Mouse (Mus musculus) natural killer cell, adult 2 months (primary cell): ENCODE results near the gene Apol7e.
"Not testable (repeated sequence)": the region's sequence is repeated elsewhere in the genome, so short reads cannot be mapped to it uniquely, and the experiment has no call there.

Source experiments
- DNase-seq, 2 experiments: peaks; one replicate each; pipeline ENCODE4 v3.0.0; 2022; ENCODE audit warnings: low spot score in 2 of 2

Apol7e gene

DNA sequence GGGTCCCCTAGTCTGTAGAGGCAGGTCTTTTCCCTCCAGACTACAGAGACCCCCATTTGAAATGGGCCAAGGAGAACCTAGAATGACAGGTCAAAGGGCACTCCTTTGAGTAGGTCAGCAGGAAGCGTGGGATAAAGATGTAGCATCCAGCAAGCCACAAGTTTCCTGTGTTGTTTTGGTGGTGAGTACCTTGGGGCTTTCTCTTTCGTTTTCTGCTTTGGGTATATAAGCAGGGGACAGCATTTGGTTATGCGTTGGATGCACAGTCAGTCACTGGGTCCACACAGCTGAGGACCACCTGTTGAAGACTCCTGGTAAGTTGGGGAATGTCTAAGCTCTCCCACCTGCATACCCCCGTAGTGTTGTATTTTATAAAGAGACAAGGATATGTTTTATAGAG, at the start of gene Apol7e:
Apol7e (plus strand) TSS at position 202 of the 400 bp plus-strand sequence.
- peak; percentile 27 to 57 for DNase-seq

- DNase-seq, result not testable (repeated sequence)
These were observed 47.5 kb upstream of the Apol7e start for GRCm38 (mm10) chr15:77651143-77651542.

DNA sequence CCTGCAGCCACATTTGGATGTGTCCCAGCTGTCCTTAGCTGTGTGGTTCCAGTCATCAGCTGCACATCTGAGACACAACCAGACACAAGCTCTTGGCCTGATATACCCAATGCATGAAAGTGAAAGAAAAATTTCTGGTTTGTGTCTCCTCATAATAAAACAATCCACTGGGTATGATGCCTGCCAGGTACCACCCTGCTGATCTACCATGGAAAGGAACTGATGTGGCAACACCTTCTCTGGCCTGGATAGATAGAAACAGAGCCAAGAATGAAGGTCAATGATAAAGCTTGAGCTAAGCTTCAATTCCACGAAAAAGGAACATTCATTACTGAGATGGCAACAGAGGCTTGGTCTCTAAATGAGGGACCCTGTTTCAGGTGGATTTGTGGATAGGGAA, 38.9 kb upstream of the Apol7e start:
- DNase-seq, result not testable (repeated sequence)

DNA sequence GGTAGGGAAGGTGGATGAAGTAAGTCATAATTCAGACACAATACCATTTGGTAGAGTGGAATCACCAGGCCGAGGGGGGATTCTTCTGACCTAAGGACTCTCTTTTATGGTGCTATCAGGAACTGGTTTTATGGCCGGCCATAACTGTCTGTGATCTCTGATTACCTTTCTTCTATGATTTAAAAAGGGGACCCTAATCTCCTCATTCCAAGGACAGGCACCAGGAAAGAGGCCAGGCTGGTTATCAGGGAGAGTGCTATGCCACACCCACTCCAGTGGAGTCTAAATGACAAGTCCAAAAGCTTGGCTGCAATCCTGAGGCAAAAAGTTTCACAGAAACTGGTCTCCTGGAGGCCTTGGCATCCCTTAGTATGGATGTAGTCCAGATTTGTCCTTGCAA, 36.8 kb upstream of the Apol7e start:
- DNase-seq, result not testable (repeated sequence)

DNA sequence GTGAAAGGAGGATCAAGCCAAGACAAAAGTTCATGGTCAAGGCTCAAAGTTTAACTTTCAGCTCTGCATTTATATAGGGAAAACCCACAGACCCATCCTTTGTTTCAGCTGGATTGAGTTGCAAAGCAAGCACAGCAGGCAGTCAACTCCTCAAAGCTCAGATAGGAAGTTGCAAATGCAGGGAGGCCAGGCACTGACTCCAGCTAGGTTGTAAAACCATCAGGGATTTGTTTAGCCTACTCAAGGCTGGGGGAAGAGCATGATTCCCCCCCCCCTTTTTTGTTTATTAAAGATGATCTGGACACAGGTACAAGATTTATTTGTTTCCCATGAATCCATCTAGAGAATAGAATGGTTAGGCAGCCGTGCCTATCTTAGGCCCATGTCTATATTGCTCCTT, 24.6 kb upstream of the Apol7e start:
- DNase-seq, result not testable (repeated sequence)

DNA sequence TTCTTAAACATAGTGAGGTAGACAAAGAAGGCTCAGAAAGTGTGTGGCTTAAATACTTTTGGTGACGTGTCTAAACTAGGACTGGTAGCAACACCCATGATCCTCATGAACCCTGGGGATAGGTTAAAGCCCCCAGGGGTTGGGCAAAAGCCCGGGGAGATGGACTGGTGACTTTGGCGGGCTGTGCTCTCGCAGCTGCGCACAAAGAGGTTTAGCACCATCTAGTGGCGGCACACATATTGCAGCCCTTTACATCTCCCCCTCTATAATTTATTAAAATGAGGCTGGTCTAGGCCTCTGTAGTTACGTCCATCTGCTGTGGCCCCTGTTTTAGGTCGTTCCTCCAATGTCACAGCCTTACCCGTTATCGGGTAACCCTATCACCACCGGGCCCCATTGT, 14.7 kb upstream of the Apol7e start:
- DNase-seq, result peak; percentile 31 to 42

- not testable (repeated sequence) for DNase-seq
These were observed 6.9 kb upstream of the Apol7e start for GRCm38 (mm10) chr15:77691532-77692311.

- peak; percentile 32 to 46 for DNase-seq
These were observed 3.9 kb upstream of the Apol7e start for GRCm38 (mm10) chr15:77694687-77695295.

DNA sequence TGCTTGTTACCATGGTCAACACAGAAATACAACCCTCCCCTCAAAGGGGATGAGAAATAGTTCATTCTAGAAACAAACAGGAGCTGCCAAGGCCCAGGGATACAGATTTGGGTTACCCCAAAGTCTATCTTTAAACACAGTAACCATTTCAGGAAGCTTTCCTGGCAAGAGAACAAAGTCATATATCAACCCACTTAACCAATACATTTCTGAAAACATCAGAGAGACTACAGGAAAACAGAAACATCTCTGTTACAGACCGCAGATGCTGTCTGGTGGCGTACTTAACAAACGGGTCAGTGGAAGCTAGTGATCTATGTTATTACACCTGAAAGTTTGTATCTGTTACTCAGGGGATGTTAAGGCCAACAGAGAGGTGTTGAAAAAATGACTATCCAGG, 6.6 kb downstream of the Apol7e start:
- not testable (repeated sequence) for DNase-seq

GRCm38 (mm10) chr15:77708936-77709335, 10.3 kb downstream of the Apol7e start:
- DNase-seq, result not testable (repeated sequence)

GRCm38 (mm10) chr15:77718240-77718639, 19.6 kb downstream of the Apol7e start:
- not testable (repeated sequence) for DNase-seq

DNA sequence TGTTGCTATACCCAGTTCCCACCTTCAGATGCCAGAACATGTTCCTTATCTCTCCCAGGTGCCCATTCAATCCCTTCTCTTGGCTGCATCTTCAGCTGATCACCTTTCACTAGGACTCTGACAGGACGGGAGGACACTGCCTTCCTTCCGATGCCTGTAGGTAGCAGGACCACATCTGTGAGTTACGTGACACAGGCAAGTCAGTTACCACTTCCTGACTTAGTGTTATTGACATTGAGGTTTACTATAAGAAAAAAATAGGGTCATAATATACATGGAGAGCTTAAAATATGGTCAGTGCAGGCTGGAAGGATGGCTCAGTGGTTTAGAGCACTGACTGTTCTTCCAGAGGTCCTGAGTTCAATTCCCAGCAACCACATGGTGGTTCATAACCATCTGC, 22.9 kb downstream of the Apol7e start:
- DNase-seq, result not testable (repeated sequence)

GRCm38 (mm10) chr15:77724208-77724911, 25.7 kb downstream of the Apol7e start:
- DNase-seq, result not testable (repeated sequence)

GRCm38 (mm10) chr15:77725393-77726020, 26.9 kb downstream of the Apol7e start:
- DNase-seq, result not testable (repeated sequence)

GRCm38 (mm10) chr15:77727139-77727538, 28.5 kb downstream of the Apol7e start:
- peak in 1 of 2 experiments; percentile 34 for DNase-seq

DNA sequence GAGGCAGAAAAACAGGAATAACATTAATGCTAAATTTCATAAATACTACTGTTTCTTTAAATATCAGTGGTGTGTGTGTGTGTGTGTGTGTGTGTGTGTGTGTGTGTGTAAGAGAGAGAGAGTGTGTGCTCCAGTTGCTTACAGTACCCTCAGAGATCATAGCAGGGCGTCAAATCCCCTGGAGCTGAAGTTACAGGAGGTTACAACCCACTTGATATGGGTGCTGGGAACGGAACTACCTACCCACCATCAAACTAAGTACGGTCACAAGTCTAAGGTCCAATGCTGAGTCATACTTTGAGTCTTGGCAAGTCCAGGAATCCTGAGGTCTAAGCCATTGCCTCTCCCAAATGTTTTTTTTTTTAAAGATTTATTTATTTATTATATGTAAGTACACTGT, 29.1 kb downstream of the Apol7e start:
- DNase-seq, result not testable (repeated sequence)

GRCm38 (mm10) chr15:77728739-77729138, 30.1 kb downstream of the Apol7e start, which contains the start of gene Apol9b:
TSS of gene Apol9b (plus strand) at chr15:77729039.
- DNase-seq, result not testable (repeated sequence)

GRCm38 (mm10) chr15:77731605-77732004, 32.9 kb downstream of the Apol7e start:
- DNase-seq, result no peak

GRCm38 (mm10) chr15:77732851-77733250, 34.2 kb downstream of the Apol7e start:
- not testable (repeated sequence) for DNase-seq

GRCm38 (mm10) chr15:77733380-77733779, 34.7 kb downstream of the Apol7e start:
- DNase-seq, result peak; percentile 79 to 84

GRCm38 (mm10) chr15:77733903-77734302, 35.2 kb downstream of the Apol7e start:
- DNase-seq, result not testable (repeated sequence)
